Mouse (Mus musculus) CH12.LX (cell line): ENCODE results near the gene Btd.

Experiments
- CHD1 ChIP-seq: IDR thresholded peaks from 2 replicates; pipeline ENCODE4 v1.6.1; 2012; ENCODE audit warnings: low read depth, low read length, improper control_type of control experiment, inconsistent platforms
- CTCF ChIP-seq, 2 experiments: IDR thresholded peaks in 1 of 2; conservative IDR thresholded peaks in 1 of 2; 2 replicates each; pipeline ENCODE4 v1.5.1; 2011 to 2012; ENCODE audit warnings: low read depth in 2 of 2, low read length in 2 of 2, improper control_type of control experiment in 1 of 2, inconsistent platforms in 1 of 2, mild to moderate bottlenecking in 1 of 2, moderate library complexity in 1 of 2
- EP300 ChIP-seq: IDR thresholded peaks from 2 replicates; pipeline ENCODE4 v1.6.1; 2011; ENCODE audit warnings: low read length, improper control_type of control experiment
- HCFC1 ChIP-seq: IDR thresholded peaks from 2 replicates; pipeline ENCODE4 v1.6.1; 2012; ENCODE audit warnings: low read depth, mild to moderate bottlenecking, inconsistent platforms, low read length, improper control_type of control experiment
- JUN ChIP-seq: IDR thresholded peaks from 2 replicates; pipeline ENCODE4 v1.6.1; 2011; ENCODE audit warnings: low read depth, mild to moderate bottlenecking, low read length, improper control_type of control experiment, moderate library complexity; ENCODE audit not compliant: insufficient read depth
- KAT2A ChIP-seq: IDR thresholded peaks from 2 replicates; pipeline ENCODE4 v1.6.1; 2012; ENCODE audit warnings: low read length, improper control_type of control experiment, inconsistent platforms; ENCODE audit not compliant: insufficient replicate concordance
- MYC ChIP-seq: IDR thresholded peaks from 2 replicates; pipeline ENCODE4 v1.6.1; 2011; ENCODE audit warnings: low read depth, mild to moderate bottlenecking, improper control_type of control experiment, low read length
- POLR2A ChIP-seq: IDR thresholded peaks from 2 replicates; pipeline ENCODE4 v1.6.1; 2011; ENCODE audit warnings: low read depth, mild to moderate bottlenecking, improper control_type of control experiment, low read length
- RAD21 ChIP-seq: IDR thresholded peaks from 2 replicates; pipeline ENCODE4 v1.6.1; 2011; ENCODE audit warnings: low read depth, mild to moderate bottlenecking, low read length, improper control_type of control experiment, moderate library complexity

DNA sequence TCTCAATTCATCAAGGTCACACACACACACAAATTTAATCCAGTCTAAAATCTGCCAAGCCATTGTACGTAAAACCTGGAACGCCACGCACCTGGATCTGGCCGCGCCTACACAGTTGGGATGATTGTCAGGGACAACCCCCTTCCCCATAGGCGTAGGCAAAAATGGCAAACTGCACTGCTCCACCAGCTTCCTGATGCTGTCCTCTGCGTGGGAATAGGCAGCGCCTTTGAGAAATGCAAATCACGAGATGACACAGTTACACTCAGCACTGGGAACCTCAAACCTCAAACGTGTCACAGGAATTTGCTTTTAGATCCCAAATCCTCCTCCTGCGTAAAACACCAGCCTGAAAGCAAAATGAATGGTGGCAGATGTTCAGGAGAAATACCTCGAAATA, 18.1 kb upstream of the Btd start:
- no peak for TF ChIP-seq CTCF (conservative IDR thresholded peaks at IDR 0.05 in 1 of 2, IDR thresholded peaks at IDR 0.05 in 1 of 2; ENCODE audit: low read depth in 2 of 2, low read length in 2 of 2)
- no peak for TF ChIP-seq JUN
- TF ChIP-seq POLR2A, result no peak
- TF ChIP-seq HCFC1, result no peak
- TF ChIP-seq CHD1, result no peak
- TF ChIP-seq KAT2A, result no peak
- TF ChIP-seq EP300, result no peak
- no peak for TF ChIP-seq MYC
- no peak for TF ChIP-seq RAD21
